Mouse (Mus musculus): ENCODE measurements at regions not wholly inside any gene's neighbourhood (a gene's known extent, or its start where the extent isn't known, plus 50 kb on each side); places are given as distances from the start of the nearest gene placed in this dataset.

- Histone ChIP-seq H3K27ac (ENCODE audit: insufficient read depth, low read depth, low read length) (no peak overlapping the region), H3K4me1 (ENCODE audit: control insufficient read depth, insufficient read depth, low read length) (no peaks in the 10 kb centered on the region), H3K4me3 (ENCODE audit: insufficient read depth, low read length) (no peak overlapping the region)
- no peak for TF ChIP-seq CTCF (IDR thresholded peaks at IDR 0.05; ENCODE audit: low read depth, low read length)
- no peak for TF ChIP-seq POLR2A (IDR thresholded peaks at IDR 0.05; ENCODE audit: borderline replicate concordance, low read depth, low read length)
Observed at GRCm38 (mm10) chr13:31367226-31367625, 188.7 kb upstream of the Foxq1 start.

- no peak overlapping the region for H3K27ac ChIP-seq (ENCODE audit: insufficient read depth, low read depth, low read length)
- no peak overlapping the region for H3K4me3 ChIP-seq (ENCODE audit: insufficient read depth, low read length)
- no peak for TF ChIP-seq POLR2A (IDR thresholded peaks at IDR 0.05; ENCODE audit: borderline replicate concordance, low read depth, low read length)
- TF ChIP-seq CTCF (IDR thresholded peaks at IDR 0.05; ENCODE audit: low read depth, low read length), result no peak
- H3K4me1 ChIP-seq (ENCODE audit: control insufficient read depth, insufficient read depth, low read length), result no peaks in the 10 kb centered on the region
Observed at GRCm38 (mm10) chr13:31369182-31369581, 186.8 kb upstream of the Foxq1 start.

- Histone ChIP-seq H3K4me1 (ENCODE audit: control insufficient read depth, insufficient read depth, low read length) (no peaks in the 10 kb centered on the region), H3K27ac (ENCODE audit: insufficient read depth, low read depth, low read length) (no peak overlapping the region), H3K4me3 (ENCODE audit: insufficient read depth, low read length) (no peak overlapping the region)
- TF ChIP-seq CTCF (IDR thresholded peaks at IDR 0.05; ENCODE audit: low read depth, low read length) (no peak), POLR2A (IDR thresholded peaks at IDR 0.05; ENCODE audit: borderline replicate concordance, low read depth, low read length) (no peak)
Observed at GRCm38 (mm10) chr13:31370873-31371272, 185.1 kb upstream of the Foxq1 start.

GRCm38 (mm10) chr13:31374006-31374405 is 181.9 kb upstream of the Foxq1 start:
- Histone ChIP-seq H3K4me3 (ENCODE audit: insufficient read depth, low read length) (no peak overlapping the region), H3K27ac (ENCODE audit: insufficient read depth, low read depth, low read length) (no peak overlapping the region), H3K4me1 (ENCODE audit: control insufficient read depth, insufficient read depth, low read length) (no peaks in the 10 kb centered on the region)
- TF ChIP-seq POLR2A (IDR thresholded peaks at IDR 0.05; ENCODE audit: borderline replicate concordance, low read depth, low read length), result no peak
- no peak for TF ChIP-seq CTCF (IDR thresholded peaks at IDR 0.05; ENCODE audit: low read depth, low read length)

GRCm38 (mm10) chr13:31393421-31394215 is 162.3 kb upstream of the Foxq1 start:
- TF ChIP-seq POLR2A (IDR thresholded peaks at IDR 0.05; ENCODE audit: borderline replicate concordance, low read depth, low read length), result no peak
- no peak for TF ChIP-seq CTCF (IDR thresholded peaks at IDR 0.05; ENCODE audit: low read depth, low read length)
- H3K4me1 ChIP-seq (ENCODE audit: control insufficient read depth, insufficient read depth, low read length), result no peaks in the 10 kb centered on the region
- H3K27ac ChIP-seq (ENCODE audit: insufficient read depth, low read depth, low read length), result no peak overlapping the region
- H3K4me3 ChIP-seq (ENCODE audit: insufficient read depth, low read length), result no peak overlapping the region

- Histone ChIP-seq H3K4me3 (ENCODE audit: insufficient read depth, low read length) (no peak overlapping the region), H3K27ac (ENCODE audit: insufficient read depth, low read depth, low read length) (no peak overlapping the region), H3K4me1 (ENCODE audit: control insufficient read depth, insufficient read depth, low read length) (no peaks in the 10 kb centered on the region)
- TF ChIP-seq POLR2A (IDR thresholded peaks at IDR 0.05; ENCODE audit: borderline replicate concordance, low read depth, low read length), result no peak
- no peak for TF ChIP-seq CTCF (IDR thresholded peaks at IDR 0.05; ENCODE audit: low read depth, low read length)
Observed at GRCm38 (mm10) chr13:31396216-31396910, 159.6 kb upstream of the Foxq1 start.

- Histone ChIP-seq H3K4me1 (ENCODE audit: control insufficient read depth, insufficient read depth, low read length) (no peaks in the 10 kb centered on the region), H3K27ac (ENCODE audit: insufficient read depth, low read depth, low read length) (no peak overlapping the region), H3K4me3 (ENCODE audit: insufficient read depth, low read length) (no peak overlapping the region)
- TF ChIP-seq POLR2A (IDR thresholded peaks at IDR 0.05; ENCODE audit: borderline replicate concordance, low read depth, low read length) (no peak), CTCF (IDR thresholded peaks at IDR 0.05; ENCODE audit: low read depth, low read length) (no peak)
Observed at GRCm38 (mm10) chr13:31397246-31397645, 158.7 kb upstream of the Foxq1 start.

- H3K4me1 ChIP-seq (ENCODE audit: control insufficient read depth, insufficient read depth, low read length), result no peaks in the 10 kb centered on the region
- no peak for TF ChIP-seq POLR2A (IDR thresholded peaks at IDR 0.05; ENCODE audit: borderline replicate concordance, low read depth, low read length)
- no peak for TF ChIP-seq CTCF (IDR thresholded peaks at IDR 0.05; ENCODE audit: low read depth, low read length)
- no peak overlapping the region for H3K27ac ChIP-seq (ENCODE audit: insufficient read depth, low read depth, low read length)
- no peak overlapping the region for H3K4me3 ChIP-seq (ENCODE audit: insufficient read depth, low read length)
Observed at GRCm38 (mm10) chr13:31400401-31400800, 155.5 kb upstream of the Foxq1 start.

GRCm38 (mm10) chr13:31405312-31405711 is 150.6 kb upstream of the Foxq1 start:
- TF ChIP-seq POLR2A (IDR thresholded peaks at IDR 0.05; ENCODE audit: borderline replicate concordance, low read depth, low read length), result no peak
- TF ChIP-seq CTCF (IDR thresholded peaks at IDR 0.05; ENCODE audit: low read depth, low read length), result no peak
- H3K27ac ChIP-seq (ENCODE audit: insufficient read depth, low read depth, low read length), result no peak overlapping the region
- H3K4me3 ChIP-seq (ENCODE audit: insufficient read depth, low read length), result no peak overlapping the region
- no peaks in the 10 kb centered on the region for H3K4me1 ChIP-seq (ENCODE audit: control insufficient read depth, insufficient read depth, low read length)

- no peak overlapping the region for H3K27ac ChIP-seq (ENCODE audit: insufficient read depth, low read depth, low read length)
- TF ChIP-seq POLR2A (IDR thresholded peaks at IDR 0.05; ENCODE audit: borderline replicate concordance, low read depth, low read length) (no peak), CTCF (IDR thresholded peaks at IDR 0.05; ENCODE audit: low read depth, low read length) (no peak)
- H3K4me1 ChIP-seq (ENCODE audit: control insufficient read depth, insufficient read depth, low read length), result no peaks in the 10 kb centered on the region
- no peak overlapping the region for H3K4me3 ChIP-seq (ENCODE audit: insufficient read depth, low read length)
Observed at GRCm38 (mm10) chr13:31408439-31409122, 147.4 kb upstream of the Foxq1 start.

Data from bone marrow macrophage, adult 2 months (primary cell).